Mouse (Mus musculus): Measurements from ENCODE around the gene Eddm3b. TPM values are rescaled to one million over a fixed set of nuclear protein-coding genes. Genes with fewer than 3 reads are reported as not detected.
"Not testable (repeated sequence)": the region's sequence is repeated elsewhere in the genome, so short reads cannot be mapped to it uniquely, and the experiment has no call there.

Gene Eddm3b
- polyA plus RNA-seq, 1 experiment = not detected

DNA sequence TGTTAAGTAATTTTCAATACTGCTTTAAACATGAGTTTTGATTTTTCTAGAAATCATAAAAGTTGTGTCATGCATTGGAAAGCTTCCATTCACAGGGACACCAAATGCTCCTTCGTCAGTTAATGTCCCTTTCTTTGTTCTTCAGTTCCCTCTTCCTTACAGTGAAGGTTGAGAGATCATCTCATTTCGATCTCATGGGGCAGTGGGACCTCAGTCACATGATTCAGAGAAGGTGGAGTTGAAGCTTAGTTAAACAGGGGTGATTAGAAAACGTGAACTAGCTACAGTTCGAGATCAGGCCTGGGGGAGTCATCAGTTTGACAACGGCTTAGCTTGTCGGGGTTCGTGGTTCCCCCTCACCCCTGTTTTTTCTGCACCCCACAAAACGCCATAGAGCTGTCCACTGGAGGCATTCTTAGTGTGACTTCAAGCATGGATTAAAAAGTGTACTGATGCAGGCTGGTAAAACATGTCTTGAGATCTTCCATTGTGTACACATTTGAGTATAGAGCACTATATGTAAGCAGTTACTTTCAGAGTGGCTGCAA lies 22.1 kb upstream of the Eddm3b start:
- no peaks in the 10 kb centered on the region for H3K4me1 ChIP-seq (ENCODE audit: control insufficient read depth, insufficient read depth, low read length)
- no peak overlapping the region for H3K9ac ChIP-seq (ENCODE audit: low read depth, poor library complexity, severe bottlenecking)
- no peaks in the 10 kb centered on the region for H3K27me3 ChIP-seq (ENCODE audit: control insufficient read depth, insufficient read depth, low read length, poor library complexity, severe bottlenecking)
- H3K9me3 ChIP-seq (replicated peaks; ENCODE audit: control insufficient read depth, insufficient read depth, low read length, poor library complexity, severe bottlenecking) = no peaks in the 10 kb centered on the region
- no peak overlapping the region for H3K4me3 ChIP-seq (ENCODE audit: low read depth, low read length)
- H3K27ac ChIP-seq (ENCODE audit: insufficient read depth, low read length) = no peak overlapping the region
- no peaks in the 10 kb centered on the region for H3K36me3 ChIP-seq (ENCODE audit: control insufficient read depth, insufficient read depth, low read length, poor library complexity, severe bottlenecking)
- TF ChIP-seq EP300 (IDR thresholded peaks at IDR 0.05; ENCODE audit: insufficient read depth, low read depth, low read length) = no peak
- TF ChIP-seq CTCF (IDR thresholded peaks at IDR 0.05; ENCODE audit: low read depth, low read length) = no peak
- no peak for TF ChIP-seq POLR2A (IDR thresholded peaks at IDR 0.05; ENCODE audit: insufficient read depth, low read length)

DNA sequence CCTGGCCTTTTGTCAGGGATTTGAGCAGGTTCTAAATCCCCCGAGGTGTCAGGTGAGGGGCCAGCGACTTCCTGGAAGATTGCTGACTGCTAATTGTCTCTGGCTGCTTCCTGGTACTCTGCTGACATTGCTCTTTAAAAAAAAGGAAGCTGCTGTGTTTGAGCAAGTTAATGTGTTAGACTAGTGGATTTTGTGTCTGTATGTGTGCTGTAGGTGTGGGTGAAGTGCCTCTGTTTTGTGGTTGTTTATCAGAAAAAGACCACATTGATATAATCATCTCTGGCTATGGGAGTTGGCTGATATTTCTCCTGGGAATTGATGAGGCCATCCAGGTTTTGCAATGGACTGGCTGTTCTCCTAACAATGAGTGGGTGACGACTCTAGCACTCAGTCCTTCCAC lies 20.7 kb upstream of the Eddm3b start:
- no peaks in the 10 kb centered on the region for H3K9me3 ChIP-seq (replicated peaks; ENCODE audit: control insufficient read depth, insufficient read depth, low read length, poor library complexity, severe bottlenecking)
- no peak overlapping the region for H3K27ac ChIP-seq (ENCODE audit: insufficient read depth, low read length)
- H3K27me3 ChIP-seq (ENCODE audit: control insufficient read depth, insufficient read depth, low read length, poor library complexity, severe bottlenecking) = no peaks in the 10 kb centered on the region
- H3K36me3 ChIP-seq (ENCODE audit: control insufficient read depth, insufficient read depth, low read length, poor library complexity, severe bottlenecking) = no peaks in the 10 kb centered on the region
- no peak overlapping the region for H3K4me3 ChIP-seq (ENCODE audit: low read depth, low read length)
- TF ChIP-seq CTCF (IDR thresholded peaks at IDR 0.05; ENCODE audit: low read depth, low read length) (no peak), EP300 (IDR thresholded peaks at IDR 0.05; ENCODE audit: insufficient read depth, low read depth, low read length) (no peak), POLR2A (IDR thresholded peaks at IDR 0.05; ENCODE audit: insufficient read depth, low read length) (no peak)
- H3K9ac ChIP-seq (ENCODE audit: low read depth, poor library complexity, severe bottlenecking) = no peak overlapping the region
- H3K4me1 ChIP-seq (ENCODE audit: control insufficient read depth, insufficient read depth, low read length) = no peaks in the 10 kb centered on the region

DNA sequence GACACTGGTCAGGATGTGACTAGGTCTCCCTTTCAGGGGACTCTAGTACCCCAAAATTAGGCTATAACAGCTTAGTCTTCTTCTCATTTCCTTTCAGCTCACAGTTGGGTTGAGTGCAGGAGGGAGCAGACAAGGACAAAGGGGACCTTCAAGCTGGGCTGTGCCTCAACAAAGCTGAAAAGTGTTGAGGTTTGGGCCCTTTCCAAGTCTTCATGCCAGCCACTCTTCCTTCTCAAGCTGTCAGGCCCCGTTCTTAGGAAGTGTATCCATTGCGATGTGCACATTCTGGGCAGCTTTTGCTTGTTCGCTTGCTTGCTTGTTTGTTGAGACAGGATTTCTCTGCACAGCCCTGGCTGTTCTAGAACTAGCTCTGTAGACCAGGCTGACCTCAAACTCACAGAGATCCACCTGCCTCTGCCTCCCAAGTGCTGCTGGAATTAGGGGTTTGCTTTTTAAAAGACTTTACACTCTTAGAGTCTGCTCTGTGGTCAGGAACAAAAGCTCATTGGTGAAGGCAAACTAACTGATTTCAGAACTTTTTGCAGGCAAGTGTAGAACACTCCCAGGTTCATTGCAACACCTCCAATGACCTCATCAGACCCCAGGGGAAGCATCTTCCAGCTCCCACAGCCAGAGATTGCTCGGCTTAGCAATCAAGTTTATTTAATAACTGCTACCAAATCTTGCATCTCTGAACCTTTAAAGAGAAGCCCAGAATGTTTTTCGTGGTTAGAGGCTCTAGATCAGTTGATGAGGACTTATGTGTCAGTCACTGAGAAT lies 19.9 kb upstream of the Eddm3b start:
- Histone ChIP-seq H3K4me3 (ENCODE audit: low read depth, low read length) (no peak overlapping the region), H3K27ac (ENCODE audit: insufficient read depth, low read length) (no peak overlapping the region), H3K9me3 (replicated peaks; ENCODE audit: control insufficient read depth, insufficient read depth, low read length, poor library complexity, severe bottlenecking) (no peaks in the 10 kb centered on the region), H3K9ac (ENCODE audit: low read depth, poor library complexity, severe bottlenecking) (no peak overlapping the region), H3K36me3 (ENCODE audit: control insufficient read depth, insufficient read depth, low read length, poor library complexity, severe bottlenecking) (no peaks in the 10 kb centered on the region), H3K4me1 (ENCODE audit: control insufficient read depth, insufficient read depth, low read length) (no peaks in the 10 kb centered on the region), H3K27me3 (ENCODE audit: control insufficient read depth, insufficient read depth, low read length, poor library complexity, severe bottlenecking) (no peaks in the 10 kb centered on the region)
- TF ChIP-seq CTCF (IDR thresholded peaks at IDR 0.05; ENCODE audit: low read depth, low read length) = no peak

DNA sequence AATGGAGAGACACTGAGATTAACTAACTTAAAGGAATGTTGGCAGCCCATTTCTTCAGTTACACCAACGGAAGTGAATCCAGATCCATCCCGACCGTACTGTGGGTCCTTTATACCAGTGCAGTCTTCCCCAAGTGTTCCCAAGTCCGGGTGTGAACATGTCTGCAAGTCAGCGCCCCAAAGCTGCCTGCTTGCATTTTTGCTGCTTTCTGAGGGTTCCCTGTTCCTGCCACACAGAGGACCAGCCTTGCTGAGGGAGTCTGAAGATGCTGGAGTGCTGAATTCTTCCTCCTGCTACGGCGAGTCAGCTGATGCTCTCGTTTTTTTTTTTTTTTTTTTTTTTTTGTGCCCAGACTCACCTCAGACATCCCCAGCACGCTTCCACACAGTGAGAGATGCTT lies 19.3 kb upstream of the Eddm3b start:
- Histone ChIP-seq H3K4me1 (ENCODE audit: control insufficient read depth, insufficient read depth, low read length) (no peaks in the 10 kb centered on the region), H3K9me3 (replicated peaks; ENCODE audit: control insufficient read depth, insufficient read depth, low read length, poor library complexity, severe bottlenecking) (no peaks in the 10 kb centered on the region), H3K36me3 (ENCODE audit: control insufficient read depth, insufficient read depth, low read length, poor library complexity, severe bottlenecking) (no peaks in the 10 kb centered on the region), H3K27ac (ENCODE audit: insufficient read depth, low read length) (no peak overlapping the region), H3K9ac (ENCODE audit: low read depth, poor library complexity, severe bottlenecking) (no peak overlapping the region), H3K27me3 (ENCODE audit: control insufficient read depth, insufficient read depth, low read length, poor library complexity, severe bottlenecking) (no peaks in the 10 kb centered on the region), H3K4me3 (ENCODE audit: low read depth, low read length) (no peak overlapping the region)
- no peak for TF ChIP-seq EP300 (IDR thresholded peaks at IDR 0.05; ENCODE audit: insufficient read depth, low read depth, low read length)
- no peak for TF ChIP-seq CTCF (IDR thresholded peaks at IDR 0.05; ENCODE audit: low read depth, low read length)
- TF ChIP-seq POLR2A (IDR thresholded peaks at IDR 0.05; ENCODE audit: insufficient read depth, low read length) = no peak

DNA sequence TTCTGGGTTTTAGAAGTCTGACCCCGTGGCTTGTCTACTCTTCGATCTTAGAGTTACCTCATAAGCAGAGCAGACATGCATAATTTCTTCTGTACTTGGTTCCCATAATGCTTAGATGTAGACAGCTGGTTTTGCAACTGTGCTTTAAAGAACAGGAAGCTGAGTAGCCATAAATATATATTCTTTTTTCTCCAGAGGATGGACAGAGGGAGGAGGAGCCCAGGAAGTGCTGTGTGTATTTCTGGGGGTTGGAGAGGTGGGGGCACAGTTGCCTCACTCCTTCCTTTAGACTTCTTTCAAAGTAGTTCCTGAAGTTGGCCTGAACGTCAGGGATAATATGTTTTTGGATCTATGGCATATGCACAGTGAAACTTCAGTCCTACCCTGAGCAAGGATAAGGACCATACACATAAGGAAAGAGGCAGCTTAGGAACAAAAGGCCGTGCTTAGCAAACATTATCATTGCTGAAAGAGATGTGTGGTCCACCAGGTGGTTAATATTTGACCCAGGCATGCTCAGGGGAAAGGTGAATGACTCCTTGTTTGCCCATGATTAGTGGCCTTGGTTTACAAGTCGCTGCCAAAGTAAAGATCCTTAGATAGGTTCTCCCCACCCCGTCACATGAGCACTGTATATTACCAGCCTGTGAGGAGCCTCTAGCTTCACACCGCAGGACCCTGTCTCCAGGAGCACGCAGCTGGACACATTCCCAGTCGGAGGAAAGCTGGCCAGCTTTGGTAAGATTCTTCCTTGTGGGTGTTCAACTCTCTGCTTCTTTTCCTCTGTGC lies 18.3 kb upstream of the Eddm3b start:
- H3K27me3 ChIP-seq (ENCODE audit: control insufficient read depth, insufficient read depth, low read length, poor library complexity, severe bottlenecking) = no peaks in the 10 kb centered on the region
- H3K27ac ChIP-seq (ENCODE audit: insufficient read depth, low read length) = no peak overlapping the region
- no peak overlapping the region for H3K4me3 ChIP-seq (ENCODE audit: low read depth, low read length)

DNA sequence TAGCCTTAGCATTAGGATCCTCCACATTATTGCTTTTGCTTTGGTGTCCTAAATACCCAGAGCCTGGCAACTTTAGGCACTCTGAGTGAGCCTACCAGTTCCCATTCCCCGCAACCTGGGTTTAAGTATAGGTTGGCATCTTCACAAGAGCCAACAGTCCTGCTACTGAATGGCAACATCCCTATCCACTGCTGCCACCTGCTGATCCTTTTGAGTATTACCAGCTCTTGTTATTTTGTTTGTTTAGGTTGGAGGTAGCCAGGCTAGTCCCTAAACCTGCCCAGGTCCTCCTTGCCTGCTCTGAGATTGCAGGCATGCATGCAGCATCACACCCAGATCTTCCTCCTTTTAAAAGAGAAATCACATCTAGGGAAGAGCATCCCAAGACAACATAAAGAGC lies 15.9 kb upstream of the Eddm3b start:
- not testable (repeated sequence) for H3K27ac ChIP-seq (ENCODE audit: insufficient read depth, low read length); H3K4me1 ChIP-seq (ENCODE audit: control insufficient read depth, insufficient read depth, low read length); H3K4me3 ChIP-seq (ENCODE audit: low read depth, low read length); H3K27me3 ChIP-seq (ENCODE audit: control insufficient read depth, insufficient read depth, low read length, poor library complexity, severe bottlenecking); H3K9me3 ChIP-seq (replicated peaks; ENCODE audit: control insufficient read depth, insufficient read depth, low read length, poor library complexity, severe bottlenecking); H3K9ac ChIP-seq (ENCODE audit: low read depth, poor library complexity, severe bottlenecking); H3K36me3 ChIP-seq (ENCODE audit: control insufficient read depth, insufficient read depth, low read length, poor library complexity, severe bottlenecking)
- peak; percentile 24 for TF ChIP-seq CTCF (IDR thresholded peaks at IDR 0.05; ENCODE audit: low read depth, low read length)

More for the DNA sequence above, 18.3 kb upstream of the Eddm3b start:
- Histone ChIP-seq H3K9me3 (replicated peaks; ENCODE audit: control insufficient read depth, insufficient read depth, low read length, poor library complexity, severe bottlenecking) (no peaks in the 10 kb centered on the region), H3K36me3 (ENCODE audit: control insufficient read depth, insufficient read depth, low read length, poor library complexity, severe bottlenecking) (no peaks in the 10 kb centered on the region), H3K9ac (ENCODE audit: low read depth, poor library complexity, severe bottlenecking) (no peak overlapping the region), H3K4me1 (ENCODE audit: control insufficient read depth, insufficient read depth, low read length) (no peaks in the 10 kb centered on the region)
- no peak for TF ChIP-seq CTCF (IDR thresholded peaks at IDR 0.05; ENCODE audit: low read depth, low read length)
- no peak for TF ChIP-seq POLR2A (IDR thresholded peaks at IDR 0.05; ENCODE audit: insufficient read depth, low read length)
- no peak for TF ChIP-seq EP300 (IDR thresholded peaks at IDR 0.05; ENCODE audit: insufficient read depth, low read depth, low read length)
